27 mouse cellular contexts compared by ENCODE assay signal in genomic region chr17:69199827-69200226, GRCm38 (mm10).
DNase-seq lines count a peak whose midpoint lies in the region; ATAC-seq and TF ChIP-seq lines count a peak whose summit lies in the region.
"Had no signal": no experiment of that assay in that cellular context is flagged by ENCODE, and none has a peak within 500 bp of the region (broad histone marks: within the 10 kb centered on the region; RNA-seq: fewer than 3 reads in every experiment).

No protein-coding gene starts in this region.

- WGBS in liver, adult 2 months, result 82% methylated on average over 6 of the region's 6 CpGs

- no peaks in the 10 kb centered on the region for H3K79me2 ChIP-seq in liver, adult 2 months (ENCODE audit: control insufficient read depth, insufficient read depth, low read length)

- no peak overlapping the region for H3K4me3 ChIP-seq in liver, adult 2 months (ENCODE audit: insufficient read depth, low read depth, low read length)
- H3K4me3 ChIP-seq: embryonic facial prominence, embryonic 13.5 days; embryonic facial prominence, embryonic 15.5 days; erythroblast, embryonic 14.5 days; forebrain, embryonic 10.5 days; forebrain, embryonic 12.5 days had no signal

- H3K27ac ChIP-seq in liver, adult 2 months (replicated peaks; ENCODE audit: insufficient read depth, low read depth, low read length), result no peak overlapping the region
- H3K27ac ChIP-seq: embryonic facial prominence, embryonic 13.5 days; embryonic facial prominence, embryonic 15.5 days; forebrain, embryonic 10.5 days; forebrain, embryonic 12.5 days had no signal

- H3K4me1 ChIP-seq in liver, adult 2 months (ENCODE audit: control insufficient read depth, insufficient read depth, low read length), result no peaks in the 10 kb centered on the region
- H3K4me1 ChIP-seq: forebrain, embryonic 12.5 days had no signal

- H3K9ac ChIP-seq in liver, adult 2 months (ENCODE audit: low read depth, low read length), result no peak overlapping the region
- H3K9ac ChIP-seq: embryonic facial prominence, embryonic 13.5 days; embryonic facial prominence, embryonic 15.5 days; forebrain, embryonic 12.5 days had no signal

- DNase-seq in liver, adult 2 months (ENCODE audit: extremely low read depth, low read depth, low spot score), result peak; percentile 5
- no peak for DNase-seq in liver
- DNase-seq in left cerebral cortex, adult 11 months (ENCODE audit: low spot score), result no peak
- DNase-seq in lung, postnatal 36 days, result no peak
- DNase-seq: adrenal gland, adult 8-10 months; adrenal gland, postnatal 14 days; adrenal gland, postnatal 36 days; B cell, adult 2 months; cerebellum, adult 11-12 months; cerebellum, adult 2 months; cerebellum, adult 9-10 months; cerebellum, postnatal 10 days; cerebellum, postnatal 25 days; embryo, embryonic 11 days had no signal

- ATAC-seq in megakaryocyte, adult 5-6 weeks (ENCODE audit: poor library complexity, severe bottlenecking), result peak; percentile 76
- ATAC-seq: activated CD4-positive, CD25-positive, alpha-beta regulatory T cell, adult 4 months; CD4-positive, CD25-positive, alpha-beta regulatory T cell, adult 4 months; forebrain, embryonic 14.5 days; forebrain, embryonic 16.5 days; Patski had no signal

- no peaks in the 10 kb centered on the region for H3K27me3 ChIP-seq in liver, adult 2 months (ENCODE audit: control insufficient read depth, insufficient read depth, low read length)
- H3K27me3 ChIP-seq: CH12.LX; embryonic facial prominence, embryonic 13.5 days; embryonic facial prominence, embryonic 15.5 days; forebrain, embryonic 12.5 days; Patski had no signal

- TF ChIP-seq CTCF in liver, adult 2 months (IDR thresholded peaks at IDR 0.05; ENCODE audit: low read depth, low read length), result no peak

- no peak for TF ChIP-seq POLR2A in liver, adult 2 months (IDR thresholded peaks at IDR 0.05; ENCODE audit: extremely low read depth, insufficient read depth, low read length)

- H3K36me3 ChIP-seq in liver, adult 2 months (ENCODE audit: control insufficient read depth, insufficient read depth, low read length), result no peaks in the 10 kb centered on the region
- H3K36me3 ChIP-seq: embryonic facial prominence, embryonic 13.5 days; embryonic facial prominence, embryonic 15.5 days; forebrain, embryonic 10.5 days; forebrain, embryonic 12.5 days; G1E had no signal
